Comparison of ENCODE assay signal across 25 mouse cellular contexts in genomic region chr2:178238503-178238902, GRCm38 (mm10).
DNase-seq lines count a peak whose midpoint lies in the region; ATAC-seq and TF ChIP-seq lines count a peak whose summit lies in the region.
"Had no signal": no experiment of that assay in that cellular context is flagged by ENCODE, and none has a peak within 500 bp of the region (broad histone marks: within the 10 kb centered on the region; RNA-seq: fewer than 3 reads in every experiment).

No protein-coding gene starts in this region.

- ATAC-seq in common myeloid progenitor, adult 5-6 weeks (replicated peaks; ENCODE audit: low read depth, poor library complexity, severe bottlenecking) = peak; percentile 92
- ATAC-seq in megakaryocyte, adult 5-6 weeks (ENCODE audit: poor library complexity, severe bottlenecking) = peak; percentile 58
- no peak for ATAC-seq in intestine, postnatal 0 days
- no peak for ATAC-seq in heart, embryonic 12.5 days (ENCODE audit: insufficient number of reproducible peaks, low FRiP score)
- ATAC-seq: forebrain, embryonic 14.5 days; forebrain, postnatal 0 days; hindbrain, embryonic 16.5 days; intestine, embryonic 15.5 days; Patski had no signal

- no peaks in the 10 kb centered on the region for H3K27me3 ChIP-seq in intestine, postnatal 0 days (replicated peaks; ENCODE audit: control insufficient read depth, insufficient read depth, low read length)
- H3K27me3 ChIP-seq in heart, embryonic 12.5 days (replicated peaks) = no peaks in the 10 kb centered on the region
- H3K27me3 ChIP-seq: embryonic facial prominence, embryonic 12.5 days; embryonic facial prominence, embryonic 15.5 days; hindbrain, embryonic 13.5 days; intestine, embryonic 15.5 days; Patski had no signal

- H3K4me2 ChIP-seq in intestine, postnatal 0 days (replicated peaks; ENCODE audit: low read depth) = no peak overlapping the region
- no peak overlapping the region for H3K4me2 ChIP-seq in heart, embryonic 12.5 days
- H3K4me2 ChIP-seq: embryonic facial prominence, embryonic 12.5 days; embryonic facial prominence, embryonic 15.5 days; hindbrain, embryonic 13.5 days; intestine, embryonic 15.5 days had no signal

- no peaks in the 10 kb centered on the region for H3K9me3 ChIP-seq in intestine, postnatal 0 days (ENCODE audit: control insufficient read depth)
- H3K9me3 ChIP-seq in heart, embryonic 12.5 days (replicated peaks) = no peaks in the 10 kb centered on the region
- H3K9me3 ChIP-seq: embryonic facial prominence, embryonic 12.5 days; embryonic facial prominence, embryonic 15.5 days; heart, embryonic 10.5 days; hindbrain, embryonic 10.5 days; hindbrain, embryonic 13.5 days; intestine, embryonic 15.5 days had no signal

- no peaks in the 10 kb centered on the region for H3K4me1 ChIP-seq in intestine, postnatal 0 days (replicated peaks; ENCODE audit: control insufficient read depth, insufficient read depth, low read length)
- H3K4me1 ChIP-seq in heart, embryonic 12.5 days (replicated peaks) = peaks cover 21% of the 10 kb centered on the region; the same call in 1 of the 2 replicates
- H3K4me1 ChIP-seq: embryonic facial prominence, embryonic 15.5 days; intestine, embryonic 15.5 days had no signal

- H3K27ac ChIP-seq in intestine, postnatal 0 days (ENCODE audit: low read depth, low read length) = no peak overlapping the region
- H3K27ac ChIP-seq in heart, embryonic 12.5 days (ENCODE audit: poor library complexity, severe bottlenecking) = no peak overlapping the region
- H3K27ac ChIP-seq: embryonic facial prominence, embryonic 12.5 days; embryonic facial prominence, embryonic 15.5 days; heart, adult 2 months; heart, embryonic 10.5 days; hindbrain, embryonic 10.5 days; hindbrain, embryonic 13.5 days; intestine, embryonic 15.5 days had no signal

- H3K4me3 ChIP-seq in intestine, postnatal 0 days (ENCODE audit: low read depth, low read length) = no peak overlapping the region
- H3K4me3 ChIP-seq in heart, embryonic 12.5 days = no peak overlapping the region
- H3K4me3 ChIP-seq: embryonic facial prominence, embryonic 12.5 days; embryonic facial prominence, embryonic 15.5 days; heart, adult 2 months; heart, embryonic 10.5 days; hindbrain, embryonic 10.5 days; hindbrain, embryonic 13.5 days; intestine, embryonic 15.5 days had no signal

- DNase-seq in A20 (ENCODE audit: low read depth, low spot score) = peak; percentile 35
- DNase-seq in right cerebral cortex, postnatal 36 days (ENCODE audit: low spot score in 2 of 2) = no peak
- DNase-seq: adrenal gland, postnatal 10 days; adrenal gland, postnatal 36 days; B cell, adult 2 months; cerebellum, adult 11 months; cerebellum, adult 9-10 months; cerebellum, postnatal 14 days; forebrain, postnatal 0 days; gastrocnemius, postnatal 25 days; heart, adult 2 months had no signal

- WGBS in intestine, postnatal 0 days = 62% methylated on average over 2 of the region's 2 CpGs
- 52% methylated on average over 2 of the region's 2 CpGs for WGBS in heart, embryonic 12.5 days

- TF ChIP-seq CTCF in intestine, postnatal 0 days (IDR thresholded peaks at IDR 0.05; ENCODE audit: low read depth) = no peak

- no peaks in the 10 kb centered on the region for H3K36me3 ChIP-seq in intestine, postnatal 0 days (ENCODE audit: control insufficient read depth, insufficient read depth)
- no peaks in the 10 kb centered on the region for H3K36me3 ChIP-seq in heart, embryonic 12.5 days
- H3K36me3 ChIP-seq: embryonic facial prominence, embryonic 12.5 days; embryonic facial prominence, embryonic 15.5 days; G1E; heart, embryonic 10.5 days; hindbrain, embryonic 10.5 days; hindbrain, embryonic 13.5 days; intestine, embryonic 15.5 days had no signal

- H3K9ac ChIP-seq in intestine, postnatal 0 days (ENCODE audit: low read depth, low read length) = no peak overlapping the region
- H3K9ac ChIP-seq in heart, embryonic 12.5 days = no peak overlapping the region
- H3K9ac ChIP-seq: embryonic facial prominence, embryonic 12.5 days; embryonic facial prominence, embryonic 15.5 days; forebrain, postnatal 0 days; hindbrain, embryonic 13.5 days; intestine, embryonic 15.5 days had no signal

Comparison
In these comparisons a context has a peak if more than half of its experiments do, and no peak if none do; other contexts are left out.
1. ATAC-seq: peak in common myeloid progenitor, adult 5-6 weeks (single experiment) and megakaryocyte, adult 5-6 weeks (single experiment); none in intestine, postnatal 0 days (single experiment) and heart, embryonic 12.5 days (single experiment).